ENCODE assay signal across 9 mouse cellular contexts in genomic region chr7:19130657-19131056, GRCm38 (mm10). TPM values are rescaled to one million over a fixed set of nuclear protein-coding genes. Genes with fewer than 3 reads are reported as not detected.
DNase-seq lines count a peak whose midpoint lies in the region; ATAC-seq and TF ChIP-seq lines count a peak whose summit lies in the region.
"Had no signal": no experiment of that assay in that cellular context is flagged by ENCODE, and none has a peak within 500 bp of the region (broad histone marks: within the 10 kb centered on the region; RNA-seq: fewer than 3 reads in every experiment).

No protein-coding gene starts in this region.

- peak overlapping the region; percentile 93 for H3K27ac ChIP-seq in gastrocnemius, adult 2 months
- H3K27ac ChIP-seq in forebrain, embryonic 12.5 days, result peak overlapping the region; percentile 91
- 0 out of 2 replicates have a peak overlapping the region, but pooled peaks have one; percentile 73 for H3K27ac ChIP-seq in liver, embryonic 13.5 days
- peak overlapping the region; percentile 91 for H3K27ac ChIP-seq in stomach, embryonic 16.5 days (ENCODE audit: low read length)

- H3K36me3 ChIP-seq in forebrain, embryonic 12.5 days (replicated peaks), result peaks cover 16% of the 10 kb centered on the region
- peaks cover 16% of the 10 kb centered on the region for H3K36me3 ChIP-seq in liver, embryonic 13.5 days
- no peaks in the 10 kb centered on the region; the same call in 1 of the 2 replicates for H3K36me3 ChIP-seq in stomach, embryonic 16.5 days (ENCODE audit: control insufficient read depth, insufficient read depth, low read length)

- H3K4me3 ChIP-seq in gastrocnemius, adult 2 months, result peak overlapping the region; percentile 77
- H3K4me3 ChIP-seq in forebrain, embryonic 12.5 days (replicated peaks), result peak overlapping the region; percentile 42; the same call in 1 of the 2 replicates
- peak overlapping the region; percentile 48; the same call in 1 of the 2 replicates for H3K4me3 ChIP-seq in liver, embryonic 13.5 days (replicated peaks)
- H3K4me3 ChIP-seq in stomach, embryonic 16.5 days (replicated peaks; ENCODE audit: low read length), result peak overlapping the region; percentile 46

- H3K4me2 ChIP-seq in forebrain, embryonic 12.5 days, result peak overlapping the region; percentile 64
- peak overlapping the region; percentile 72 for H3K4me2 ChIP-seq in liver, embryonic 13.5 days
- H3K4me2 ChIP-seq in stomach, embryonic 16.5 days (ENCODE audit: low read depth, low read length), result peak overlapping the region; percentile 56

- TF ChIP-seq CTCF in gastrocnemius, adult 2 months (IDR thresholded peaks at IDR 0.05), result peak; percentile 39; the same call in 1 of the 2 replicates

- intact Hi-C loops in gastrocnemius, adult 2 months (cut with DNase I), result no loop called here

- H3K9me3 ChIP-seq in forebrain, embryonic 12.5 days, result no peaks in the 10 kb centered on the region
- no peaks in the 10 kb centered on the region for H3K9me3 ChIP-seq in liver, embryonic 13.5 days (replicated peaks)
- H3K9me3 ChIP-seq in stomach, embryonic 16.5 days (replicated peaks; ENCODE audit: control insufficient read depth, low read length), result no peaks in the 10 kb centered on the region

- H3K9ac ChIP-seq in forebrain, embryonic 12.5 days, result peak overlapping the region; percentile 56
- H3K9ac ChIP-seq in liver, embryonic 13.5 days, result no peak overlapping the region
- H3K9ac ChIP-seq in stomach, embryonic 16.5 days (ENCODE audit: low read length), result peak overlapping the region; percentile 65; the same call in 1 of the 2 replicates

- H3K4me1 ChIP-seq in forebrain, embryonic 12.5 days, result peaks cover 13% of the 10 kb centered on the region
- H3K4me1 ChIP-seq in liver, embryonic 13.5 days (replicated peaks), result peaks cover 23% of the 10 kb centered on the region
- H3K4me1 ChIP-seq in stomach, embryonic 16.5 days (ENCODE audit: control insufficient read depth, insufficient read depth, low read length), result peaks cover 10% of the 10 kb centered on the region

- no peak for DNase-seq in gastrocnemius, adult 2 months
- no peak for DNase-seq in gastrocnemius, adult 8-10 months (ENCODE audit: low spot score in 2 of 2)
- peak; percentile 44 for DNase-seq in A20 (ENCODE audit: low read depth, low spot score)
- no peak for DNase-seq in liver, embryonic 13.5 days
- no peak for DNase-seq in embryo, embryonic 11 days
- no peak for DNase-seq in layer of hippocampus, postnatal 14 days (ENCODE audit: low spot score in 2 of 2)

- no peaks in the 10 kb centered on the region for H3K27me3 ChIP-seq in forebrain, embryonic 12.5 days
- no peaks in the 10 kb centered on the region for H3K27me3 ChIP-seq in liver, embryonic 13.5 days
- H3K27me3 ChIP-seq in stomach, embryonic 16.5 days (ENCODE audit: control insufficient read depth, insufficient read depth, low read length), result no peaks in the 10 kb centered on the region

- 42% methylated on average over 4 of the region's 4 CpGs for WGBS in forebrain, embryonic 12.5 days
- 30% methylated on average over 4 of the region's 4 CpGs for WGBS in liver, embryonic 13.5 days (ENCODE audit: insufficient replicate concordance)
- 35% methylated on average over 4 of the region's 4 CpGs for WGBS in stomach, embryonic 16.5 days

- no peak for ATAC-seq in forebrain, embryonic 12.5 days (ENCODE audit: low FRiP score)
- no peak for ATAC-seq in liver, embryonic 13.5 days (ENCODE audit: low read depth)
- ATAC-seq in stomach, embryonic 16.5 days (ENCODE audit: insufficient read depth, low FRiP score), result no peak

RNA-seq across cellular contexts. Expression of gene Fbxo46, which starts 11.0 kb away (rescaled TPM):
- 1 to 10 TPM; 2.3 to 3.0 TPM for total RNA-seq in gastrocnemius, adult 2 months (2021)
- total RNA-seq in gastrocnemius, adult 8-10 months (2022), result 1 to 10 TPM; 2.2 to 2.9 (median 2.3) TPM
- 18.4 and 23.1 TPM in 2 replicates for polyA plus RNA-seq in forebrain, embryonic 12.5 days (2016; fragmentation: Nextera tagmentation; extraction: Ambion mirVana)
- 5.6 and 6.4 TPM in 2 replicates for polyA plus RNA-seq in liver, embryonic 13.5 days (2015; fragmentation: Nextera tagmentation; extraction: Ambion mirVana)
- polyA plus RNA-seq in stomach, embryonic 16.5 days (2015; fragmentation: Nextera tagmentation; extraction: Ambion mirVana), result 13.5 and 15.3 TPM in 2 replicates
- total RNA-seq in layer of hippocampus, postnatal 14 days (2021), result 10 to 100 TPM; 11.0 to 14.0 TPM

RNA-seq across cellular contexts. Expression of gene Gm4969, which starts 12.5 kb away (rescaled TPM):
- not detected for total RNA-seq in gastrocnemius, adult 2 months (2021)
- total RNA-seq in gastrocnemius, adult 8-10 months (2022), result not detected
- polyA plus RNA-seq in forebrain, embryonic 12.5 days (2016; fragmentation: Nextera tagmentation; extraction: Ambion mirVana), result 1.1 and 1.8 TPM in 2 replicates
- polyA plus RNA-seq in liver, embryonic 13.5 days (2015; fragmentation: Nextera tagmentation; extraction: Ambion mirVana), result 0.17 and 0.30 TPM in 2 replicates
- 2.2 and 2.5 TPM in 2 replicates for polyA plus RNA-seq in stomach, embryonic 16.5 days (2015; fragmentation: Nextera tagmentation; extraction: Ambion mirVana)
- total RNA-seq in layer of hippocampus, postnatal 14 days (2021), result under 1 TPM; 0.72 to 0.78 TPM
- polyA plus RNA-seq: large intestine, adult 2 months had no signal

RNA-seq across cellular contexts. Expression of gene Qpctl, which starts 18.4 kb away (rescaled TPM):
- 1 to 10 TPM; 2.0 TPM for total RNA-seq in gastrocnemius, adult 2 months (2021)
- total RNA-seq in gastrocnemius, adult 8-10 months (2022), result 1 to 10 TPM; 1.6 to 2.3 (median 1.9) TPM
- polyA plus RNA-seq in forebrain, embryonic 12.5 days (2016; fragmentation: Nextera tagmentation; extraction: Ambion mirVana), result 14.4 and 14.7 TPM in 2 replicates
- polyA plus RNA-seq in liver, embryonic 13.5 days (2015; fragmentation: Nextera tagmentation; extraction: Ambion mirVana), result 4.0 and 4.3 TPM in 2 replicates
- 14.1 and 14.8 TPM in 2 replicates for polyA plus RNA-seq in stomach, embryonic 16.5 days (2015; fragmentation: Nextera tagmentation; extraction: Ambion mirVana)
- 10 to 100 TPM; 19.5 to 22.4 TPM for total RNA-seq in layer of hippocampus, postnatal 14 days (2021)

RNA-seq across cellular contexts. Expression of gene Snrpd2, which starts 18.9 kb away (rescaled TPM):
- total RNA-seq in gastrocnemius, adult 2 months (2021), result 10 to 100 TPM; 49.7 to 58.0 TPM
- total RNA-seq in gastrocnemius, adult 8-10 months (2022), result 10 to 100 TPM; 50.6 to 59.4 (median 57.3) TPM
- polyA plus RNA-seq in forebrain, embryonic 12.5 days (2016; fragmentation: Nextera tagmentation; extraction: Ambion mirVana), result 148 and 153 TPM in 2 replicates
- polyA plus RNA-seq in liver, embryonic 13.5 days (2015; fragmentation: Nextera tagmentation; extraction: Ambion mirVana), result 85.9 and 89.4 TPM in 2 replicates
- 123 and 136 TPM in 2 replicates for polyA plus RNA-seq in stomach, embryonic 16.5 days (2015; fragmentation: Nextera tagmentation; extraction: Ambion mirVana)
- total RNA-seq in layer of hippocampus, postnatal 14 days (2021), result 10 to 100 TPM; 76.5 to 86.4 TPM

RNA-seq across cellular contexts. Expression of gene Gipr, which starts 35.3 kb away (rescaled TPM):
- not detected for total RNA-seq in gastrocnemius, adult 2 months (2021)
- total RNA-seq in gastrocnemius, adult 8-10 months (2022), result under 1 TPM in 1 of 4 experiments, not detected in 3; 0.13 TPM
- polyA plus RNA-seq in forebrain, embryonic 12.5 days (2016; fragmentation: Nextera tagmentation; extraction: Ambion mirVana), result 1.1 and 1.3 TPM in 2 replicates
- 0.17 and 0.28 TPM in 2 replicates for polyA plus RNA-seq in liver, embryonic 13.5 days (2015; fragmentation: Nextera tagmentation; extraction: Ambion mirVana)
- 1.6 and 2.4 TPM in 2 replicates for polyA plus RNA-seq in stomach, embryonic 16.5 days (2015; fragmentation: Nextera tagmentation; extraction: Ambion mirVana)
- 1 to 10 TPM in 1 of 2 experiments, under 1 TPM in 1; 0.55 to 1.6 TPM for total RNA-seq in layer of hippocampus, postnatal 14 days (2021)

Comparison
In these comparisons a context has a peak if more than half of its experiments do, and no peak if none do; other contexts are left out.
1. RNA of gene Qpctl, which starts 18.4 kb away (total RNA-seq): 19.5 to 22.4 TPM in layer of hippocampus, postnatal 14 days; 2.0 TPM in gastrocnemius, adult 2 months and 1.6 to 2.3 TPM in gastrocnemius, adult 8-10 months; every median in the first group is over 4 times any median in the second.
2. Peak in every context shown above with its lines, with median percentiles within 50 percentile points of each other: H3K27ac ChIP-seq, H3K4me3 ChIP-seq and H3K4me2 ChIP-seq.